Mouse (Mus musculus) limb, embryonic 12.5 days (tissue): Measurements from ENCODE around the gene Il1rl2. TPM values are rescaled to one million over a fixed set of nuclear protein-coding genes. Genes with fewer than 3 reads are reported as not detected.

Source experiments
- ATAC-seq: fragments of 200-750 bp; cut with Nextera tagmentation; 2 replicates; pipeline ENCODE4 v1.8.0; 2017; ENCODE audit warnings: low read depth, moderate TSS enrichment; ENCODE audit not compliant: insufficient number of reproducible peaks, insufficient read depth, low FRiP score, low TSS enrichment
- H3K27ac ChIP-seq: fragments of 300-500 bp; sonication (generic); 2 replicates; pipeline ENCODE4 v1.5.1; 2016; ENCODE audit warnings: mild to moderate bottlenecking, moderate library complexity
- H3K27me3 ChIP-seq: fragments of 300-500 bp; sonication (generic); 2 replicates; pipeline ENCODE4 v1.6.1; 2016; ENCODE audit warnings: mild to moderate bottlenecking, moderate library complexity
- H3K36me3 ChIP-seq: fragments of 300-500 bp; sonication (generic); 2 replicates; pipeline ENCODE4 v1.6.1; 2016; ENCODE audit warnings: mild to moderate bottlenecking, moderate library complexity
- H3K4me1 ChIP-seq: fragments of 300-500 bp; sonication (generic); replicated peaks from 2 replicates; pipeline ENCODE4 v1.6.1; 2016
- H3K4me2 ChIP-seq: fragments of 300-500 bp; sonication (generic); 2 replicates; pipeline ENCODE4 v1.6.1; 2016; ENCODE audit warnings: mild to moderate bottlenecking, moderate library complexity
- H3K4me3 ChIP-seq: fragments of 300-500 bp; sonication (generic); replicated peaks from 2 replicates; pipeline ENCODE4 v1.5.1; 2016; ENCODE audit warnings: mild to moderate bottlenecking
- H3K9ac ChIP-seq: fragments of 300-500 bp; sonication (generic); replicated peaks from 2 replicates; pipeline ENCODE4 v1.6.1; 2016; ENCODE audit warnings: mild to moderate bottlenecking, moderate library complexity
- H3K9me3 ChIP-seq: fragments of 300-500 bp; sonication (generic); 2 replicates; pipeline ENCODE4 v1.6.1; 2016; ENCODE audit warnings: mild to moderate bottlenecking, moderate library complexity
- WGBS: fragments of 180-500 bp; shearing (Covaris S2); methylation state at CpG from one replicate; pipeline ENCODE4 v1.1.7; 2016; 5-methylcytosine and 5-hydroxymethylcytosine counted together
- polyA plus RNA-seq: library from polyadenylated mRNA; unstranded; fragments of >200 nt; fragmentation: Nextera tagmentation; extraction: Ambion mirVana; gene quantifications from 2 replicates; pipeline ENCODE4 v1.2.1, GENCODE M21; 2016

Gene Il1rl2
- polyA plus RNA-seq, 1 experiment from 2014 or later = 2.3 TPM

DNA sequence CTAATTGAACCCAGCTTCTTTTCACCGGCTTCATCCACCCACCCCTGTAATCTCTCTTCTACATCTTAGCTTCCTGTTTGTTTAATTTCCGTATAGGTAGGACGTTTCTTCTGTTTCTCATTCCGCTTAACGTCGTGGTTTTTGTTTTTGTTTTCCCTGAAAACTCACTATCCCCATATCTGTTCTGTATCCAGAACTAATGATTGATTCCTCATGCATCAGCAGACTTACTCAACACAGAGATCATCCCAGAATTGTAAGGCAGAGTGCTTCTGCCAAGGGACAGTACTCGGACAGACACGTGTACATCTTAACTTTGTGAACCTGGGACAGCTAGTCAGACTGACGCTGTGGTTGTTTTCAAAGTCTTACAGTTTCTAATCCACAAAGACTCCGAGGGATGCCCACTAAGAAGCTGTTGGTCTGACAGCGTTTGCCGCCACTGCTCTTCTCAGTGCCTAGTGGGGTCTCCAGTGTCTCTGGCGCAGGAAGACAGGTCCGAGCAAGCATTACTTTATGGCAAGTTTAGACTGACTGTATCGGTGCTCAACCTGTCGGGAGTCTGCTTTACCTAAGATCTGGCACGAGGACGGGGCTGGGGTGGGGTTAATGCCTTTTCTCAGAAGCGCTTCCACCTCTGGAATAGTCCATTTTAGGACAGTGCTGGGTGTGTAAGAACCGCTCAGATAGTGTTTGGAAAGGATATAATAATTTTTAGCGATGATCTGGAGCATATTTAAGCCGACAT, 719 bp downstream of the Il1rl2 start:
- 0 out of 2 replicates have a peak, but pooled peaks have one; percentile 44 for ATAC-seq
- H3K9ac ChIP-seq = peak overlapping the region; percentile 56; the same call in 1 of the 2 replicates
- H3K36me3 ChIP-seq = no peaks in the 10 kb centered on the region
- peaks cover 40% of the 10 kb centered on the region for H3K27me3 ChIP-seq
- H3K4me2 ChIP-seq = peak overlapping the region; percentile 81
- no peaks in the 10 kb centered on the region for H3K9me3 ChIP-seq
- H3K4me1 ChIP-seq = peaks cover 10% of the 10 kb centered on the region
- 6% methylated on average over 22 of the region's 22 CpGs for WGBS
- H3K27ac ChIP-seq = no peak overlapping the region
- peak overlapping the region; percentile 42 for H3K4me3 ChIP-seq

DNA sequence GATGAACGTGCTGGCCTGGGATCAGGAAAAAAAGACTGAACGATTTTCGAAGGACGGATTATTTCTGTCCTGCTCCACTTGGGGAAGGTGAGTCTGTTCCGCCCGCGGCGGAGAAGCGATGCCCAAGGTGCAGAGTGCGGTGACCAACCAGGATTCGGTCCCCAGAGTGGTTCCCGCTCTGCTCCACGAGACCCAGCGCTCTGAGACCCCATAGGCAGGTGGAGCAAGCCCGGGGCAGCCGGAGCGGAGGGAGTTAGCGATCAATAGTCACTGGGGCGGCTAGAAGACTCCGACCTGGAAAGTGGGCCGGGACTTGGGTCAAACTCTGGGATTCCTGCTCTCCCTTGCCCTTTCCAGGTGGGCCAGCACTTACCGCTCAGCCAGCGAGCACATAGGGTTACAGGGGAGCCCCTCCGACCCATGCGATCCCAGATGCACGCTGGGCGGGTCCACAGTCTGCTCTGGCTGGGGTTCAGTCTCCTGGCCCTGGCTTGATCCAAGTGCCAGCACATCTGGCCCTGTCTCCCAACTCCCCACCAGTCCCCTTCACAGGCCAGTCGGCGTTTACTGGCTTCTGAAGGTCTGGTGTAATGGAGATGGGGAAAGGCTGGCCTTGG, 1.4 kb downstream of the Il1rl2 start:
- Histone ChIP-seq H3K27me3 (peaks cover 40% of the 10 kb centered on the region), H3K4me2 (peak overlapping the region; percentile 81), H3K27ac (no peak overlapping the region), H3K4me3 (peak overlapping the region; percentile 42), H3K9me3 (no peaks in the 10 kb centered on the region), H3K9ac (peak overlapping the region; percentile 56; the same call in 1 of the 2 replicates), H3K4me1 (peaks cover 10% of the 10 kb centered on the region), H3K36me3 (no peaks in the 10 kb centered on the region)
- 1% methylated on average over 29 of the region's 29 CpGs for WGBS
- 0 out of 2 replicates have a peak, but pooled peaks have one; percentile 31 for ATAC-seq

GRCm38 (mm10) chr1:40327604-40328003, 3.2 kb downstream of the Il1rl2 start:
- no peak for ATAC-seq
- H3K36me3 ChIP-seq = no peaks in the 10 kb centered on the region
- WGBS = 80% methylated on average over 3 of the region's 3 CpGs
- no peak overlapping the region for H3K4me2 ChIP-seq
- H3K9ac ChIP-seq = no peak overlapping the region
- peaks cover 37% of the 10 kb centered on the region for H3K27me3 ChIP-seq
- H3K27ac ChIP-seq = no peak overlapping the region
- no peaks in the 10 kb centered on the region for H3K9me3 ChIP-seq
- H3K4me3 ChIP-seq = no peak overlapping the region
- peaks cover 10% of the 10 kb centered on the region for H3K4me1 ChIP-seq

- Histone ChIP-seq H3K9ac (no peak overlapping the region), H3K27me3 (peaks cover 28% of the 10 kb centered on the region), H3K4me1 (peaks cover 7% of the 10 kb centered on the region), H3K36me3 (no peaks in the 10 kb centered on the region), H3K4me2 (no peak overlapping the region), H3K9me3 (no peaks in the 10 kb centered on the region), H3K4me3 (no peak overlapping the region), H3K27ac (no peak overlapping the region)
- 81% methylated on average over 1 of the region's 1 CpGs for WGBS
- no peak for ATAC-seq
These were observed 5.1 kb downstream of the Il1rl2 start for GRCm38 (mm10) chr1:40329526-40329925.

DNA sequence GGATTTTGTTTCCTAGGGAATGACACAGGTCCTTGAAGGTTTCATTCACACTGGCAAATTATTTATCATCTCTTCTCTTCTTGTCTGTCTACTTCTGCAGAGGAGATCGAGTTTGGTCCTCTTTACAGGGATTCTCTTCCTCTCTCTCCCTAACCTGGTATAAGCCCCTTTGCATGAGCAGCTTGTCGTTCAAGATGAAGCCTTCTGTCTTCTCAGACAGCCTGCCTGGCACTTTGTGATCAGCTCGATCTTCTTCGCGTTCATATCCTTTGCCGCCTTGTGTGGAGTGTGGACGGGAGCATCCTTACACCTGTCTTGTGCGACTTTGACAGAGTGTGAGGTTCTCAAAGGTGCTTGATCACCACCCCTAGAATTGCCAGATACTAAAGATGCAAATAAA, 5.8 kb downstream of the Il1rl2 start:
- Histone ChIP-seq H3K9me3 (no peaks in the 10 kb centered on the region), H3K27me3 (peaks cover 23% of the 10 kb centered on the region), H3K4me2 (no peak overlapping the region), H3K4me1 (peaks cover 5% of the 10 kb centered on the region), H3K27ac (no peak overlapping the region), H3K4me3 (no peak overlapping the region), H3K9ac (no peak overlapping the region), H3K36me3 (no peaks in the 10 kb centered on the region)
- WGBS = 88% methylated on average over 8 of the region's 8 CpGs
- no peak for ATAC-seq

- Histone ChIP-seq H3K36me3 (no peaks in the 10 kb centered on the region), H3K4me3 (no peak overlapping the region), H3K9me3 (no peaks in the 10 kb centered on the region), H3K4me2 (no peak overlapping the region), H3K27ac (no peak overlapping the region), H3K9ac (no peak overlapping the region), H3K27me3 (no peaks in the 10 kb centered on the region), H3K4me1 (no peaks in the 10 kb centered on the region)
- WGBS = 95% methylated on average over 1 of the region's 1 CpGs
- ATAC-seq = no peak
These were observed 14.9 kb downstream of the Il1rl2 start for GRCm38 (mm10) chr1:40339346-40339745.

- 84% methylated on average over 4 of the region's 4 CpGs for WGBS
- no peaks in the 10 kb centered on the region for H3K36me3 ChIP-seq
- H3K27me3 ChIP-seq = no peaks in the 10 kb centered on the region
- H3K9me3 ChIP-seq = no peaks in the 10 kb centered on the region
- H3K4me3 ChIP-seq = no peak overlapping the region
- no peak for ATAC-seq
- no peaks in the 10 kb centered on the region for H3K4me1 ChIP-seq
- no peak overlapping the region for H3K4me2 ChIP-seq
- no peak overlapping the region for H3K9ac ChIP-seq
- no peak overlapping the region for H3K27ac ChIP-seq
These were observed 15.7 kb downstream of the Il1rl2 start for GRCm38 (mm10) chr1:40340102-40340501.

DNA sequence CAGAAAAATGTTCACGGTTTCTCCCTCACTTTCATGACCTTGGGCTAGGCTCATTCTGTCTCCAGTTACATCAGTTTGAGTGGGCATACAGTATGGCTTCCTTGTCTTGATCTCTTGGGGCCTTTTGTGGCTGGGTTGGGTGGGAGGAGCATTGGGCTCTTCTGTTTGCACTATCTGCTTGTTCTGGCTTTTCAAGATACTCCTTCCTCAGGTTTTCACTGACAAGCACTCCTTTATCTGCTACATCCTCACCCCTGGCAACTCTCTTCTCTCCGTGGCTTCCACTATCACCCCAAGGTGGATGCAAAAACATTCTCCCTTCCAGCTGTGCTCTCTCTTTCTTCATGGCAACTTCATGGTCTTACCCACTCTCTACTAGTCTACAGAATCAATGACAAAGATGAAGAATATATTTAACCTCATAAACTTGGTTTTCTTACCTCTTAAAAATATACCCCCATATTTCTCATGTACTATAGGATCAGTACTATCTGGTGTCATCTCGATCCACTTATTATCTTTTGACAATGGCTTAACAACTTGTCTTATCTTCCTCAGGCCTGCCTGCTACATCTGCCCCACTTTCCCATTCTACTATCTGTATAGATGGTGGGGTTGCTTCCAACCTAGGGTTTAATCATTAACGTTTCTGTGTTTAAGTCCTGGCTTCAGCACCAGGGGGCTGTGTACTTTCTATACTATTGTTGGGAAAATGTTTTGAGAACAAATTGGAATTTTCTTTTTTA, 27.9 kb downstream of the Il1rl2 start:
- Histone ChIP-seq H3K4me2 (no peak overlapping the region), H3K27ac (no peak overlapping the region), H3K9me3 (no peaks in the 10 kb centered on the region), H3K36me3 (no peaks in the 10 kb centered on the region), H3K4me3 (no peak overlapping the region), H3K4me1 (peaks cover 23% of the 10 kb centered on the region), H3K27me3 (peaks cover 17% of the 10 kb centered on the region; the same call in 1 of the 2 replicates), H3K9ac (no peak overlapping the region)
- ATAC-seq = no peak
- WGBS = 71% methylated on average over 4 of the region's 4 CpGs

DNA sequence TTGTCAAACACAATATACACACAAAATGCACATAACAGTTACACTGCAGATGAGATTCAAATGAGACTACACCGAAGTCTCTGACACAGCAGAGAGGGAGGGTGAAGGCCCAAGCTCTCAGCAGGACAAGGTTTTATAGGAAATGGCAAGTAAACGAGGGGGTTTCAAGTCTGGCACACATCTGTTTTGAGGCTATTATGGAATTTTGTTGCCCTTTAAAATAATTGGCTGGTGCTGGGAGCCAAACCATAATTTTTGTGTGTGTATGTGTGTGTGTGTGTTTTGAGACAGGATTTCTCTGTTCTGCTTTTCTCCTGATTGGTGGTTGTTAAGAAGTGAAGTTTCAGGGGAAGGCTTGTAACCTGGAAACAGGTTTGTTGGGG, 28.5 kb downstream of the Il1rl2 start:
- Histone ChIP-seq H3K27me3 (peaks cover 17% of the 10 kb centered on the region; the same call in 1 of the 2 replicates), H3K36me3 (no peaks in the 10 kb centered on the region), H3K27ac (peak overlapping the region; percentile 70), H3K4me3 (no peak overlapping the region), H3K9ac (no peak overlapping the region), H3K9me3 (no peaks in the 10 kb centered on the region), H3K4me2 (no peak overlapping the region), H3K4me1 (peaks cover 22% of the 10 kb centered on the region)
- WGBS = 9% methylated on average over 2 of the region's 2 CpGs
- peak; percentile 20; the same call in 1 of the 2 replicates for ATAC-seq

DNA sequence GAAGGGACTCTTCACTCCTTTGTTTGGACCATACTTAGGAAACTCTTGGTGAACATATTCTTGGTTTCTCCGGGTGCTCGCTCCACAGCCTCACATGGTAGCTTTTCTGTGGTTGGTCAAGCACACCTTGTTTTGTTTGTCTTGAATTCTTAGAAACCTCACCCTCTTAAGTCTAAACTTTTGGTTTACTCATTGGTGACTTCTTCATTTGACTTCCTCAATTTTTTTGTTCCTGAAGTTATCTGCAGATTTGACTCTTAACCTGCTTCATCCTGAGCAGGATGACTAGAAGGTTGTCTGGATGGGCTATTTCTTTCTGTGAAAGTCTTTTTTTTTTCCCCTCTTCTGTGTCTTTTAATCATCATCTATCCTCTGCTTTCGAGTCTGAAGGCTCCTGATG, 30.3 kb downstream of the Il1rl2 start:
- H3K4me2 ChIP-seq = no peak overlapping the region
- ATAC-seq = no peak
- no peaks in the 10 kb centered on the region for H3K36me3 ChIP-seq
- H3K27me3 ChIP-seq = peaks cover 17% of the 10 kb centered on the region; the same call in 1 of the 2 replicates
- no peak overlapping the region for H3K9ac ChIP-seq
- H3K4me1 ChIP-seq = peaks cover 22% of the 10 kb centered on the region
- WGBS = 91% methylated on average over 3 of the region's 3 CpGs
- no peak overlapping the region for H3K27ac ChIP-seq
- no peaks in the 10 kb centered on the region for H3K9me3 ChIP-seq
- no peak overlapping the region for H3K4me3 ChIP-seq

GRCm38 (mm10) chr1:40355431-40355843, 31.0 kb downstream of the Il1rl2 start:
- no peak for ATAC-seq
- no peak overlapping the region for H3K9ac ChIP-seq
- H3K4me1 ChIP-seq = peaks cover 25% of the 10 kb centered on the region
- H3K36me3 ChIP-seq = no peaks in the 10 kb centered on the region
- no peak overlapping the region for H3K4me3 ChIP-seq
- H3K27ac ChIP-seq = no peak overlapping the region
- no peak overlapping the region for H3K4me2 ChIP-seq
- H3K9me3 ChIP-seq = no peaks in the 10 kb centered on the region
- 93% methylated on average over 4 of the region's 4 CpGs for WGBS
- H3K27me3 ChIP-seq = peaks cover 15% of the 10 kb centered on the region; the same call in 1 of the 2 replicates
